Mouse (Mus musculus) brain, embryonic 14.5 days (tissue): ENCODE measurements around the gene Hdac7.

Experiments used
- CTCF ChIP-seq: fragments of 200-500 bp; IDR thresholded peaks from 2 replicates; pipeline ENCODE4 v1.5.1; 2012; ENCODE audit warnings: inconsistent platforms, mild to moderate bottlenecking, moderate library complexity, borderline replicate concordance; ENCODE audit not compliant: insufficient read depth, insufficient read length; ENCODE audit errors: extremely low read depth
- POLR2A ChIP-seq: fragments of 200-500 bp; IDR thresholded peaks from 2 replicates; pipeline ENCODE4 v1.6.1; 2012; ENCODE audit warnings: mild to moderate bottlenecking, inconsistent platforms, borderline replicate concordance; ENCODE audit not compliant: poor library complexity, insufficient read depth, insufficient read length, severe bottlenecking; ENCODE audit errors: extremely low read depth

- TF ChIP-seq POLR2A (no peak), CTCF (no peak)
Measured at GRCm38 (mm10) chr15:97746278-97746677, 98.0 kb downstream of the Hdac7 start.
